Mouse (Mus musculus) midbrain, postnatal 0 days (tissue): ENCODE measurements at regions not wholly inside any gene's neighbourhood (a gene's known extent, or its start where the extent isn't known, plus 50 kb on each side); places are given as distances from the start of the nearest gene placed in this dataset.
"Not testable (repeated sequence)": the region's sequence is repeated elsewhere in the genome, so short reads cannot be mapped to it uniquely, and the experiment has no call there.

ENCODE experiments used
- ATAC-seq: fragments of 200-750 bp; cut with Nextera tagmentation; 2 replicates; pipeline ENCODE4 v1.8.0; 2017; ENCODE audit warnings: moderate number of reproducible peaks, mild to moderate bottlenecking, moderate TSS enrichment, moderate library complexity; ENCODE audit not compliant: low FRiP score
- DNase-seq: peaks from one replicate; pipeline ENCODE4 v3.0.0-alpha.2; 2015; ENCODE audit warnings: low spot score
- H3K27ac ChIP-seq: fragments of 300-500 bp; sonication (generic); 2 replicates; pipeline ENCODE4 v1.5.1; 2014; ENCODE audit warnings: low read depth, mild to moderate bottlenecking, low read length, mixed read lengths
- H3K27me3 ChIP-seq: fragments of 300-500 bp; sonication (generic); 2 replicates; pipeline ENCODE4 v1.6.1; 2014; ENCODE audit warnings: low read length, control low read depth, mixed read lengths; ENCODE audit not compliant: insufficient read depth
- H3K36me3 ChIP-seq: fragments of 300-500 bp; sonication (generic); 2 replicates; pipeline ENCODE4 v1.6.1; 2014; ENCODE audit warnings: low read length, control low read depth, mixed read lengths; ENCODE audit not compliant: insufficient read depth
- H3K4me1 ChIP-seq: fragments of 300-500 bp; sonication (generic); 2 replicates; pipeline ENCODE4 v1.6.1; 2014; ENCODE audit warnings: mild to moderate bottlenecking, control low read depth, antibody characterized with exemption, low read length, mixed read lengths; ENCODE audit not compliant: insufficient read depth
- H3K4me2 ChIP-seq: fragments of 300-500 bp; sonication (generic); 2 replicates; pipeline ENCODE4 v1.6.1; 2014; ENCODE audit warnings: low read depth, mild to moderate bottlenecking, low read length, mixed read lengths; ENCODE audit not compliant: poor library complexity, severe bottlenecking
- H3K4me3 ChIP-seq: fragments of 300-500 bp; sonication (generic); 2 replicates; pipeline ENCODE4 v1.5.1; 2014; ENCODE audit warnings: low read depth, mild to moderate bottlenecking, low read length, moderate library complexity
- H3K9ac ChIP-seq: fragments of 300-500 bp; sonication (generic); replicated peaks from 2 replicates; pipeline ENCODE4 v1.6.1; 2014; ENCODE audit warnings: mild to moderate bottlenecking, low read length, moderate library complexity, mixed read lengths; ENCODE audit not compliant: poor library complexity, severe bottlenecking
- H3K9me3 ChIP-seq: fragments of 300-500 bp; sonication (generic); 2 replicates; pipeline ENCODE4 v1.6.1; 2016; ENCODE audit warnings: low read length, control low read depth
- CTCF ChIP-seq: IDR thresholded peaks from 2 replicates; pipeline ENCODE4 v1.5.1; 2016; ENCODE audit warnings: antibody characterized with exemption, mild to moderate bottlenecking
- WGBS: fragments of 180-500 bp; shearing (Covaris S2); extraction: QIAGEN DNeasy Blood & Tissue Kit; methylation state at CpG from one replicate; pipeline ENCODE4 v1.1.7; 2014; 5-methylcytosine and 5-hydroxymethylcytosine counted together

GRCm38 (mm10) chr4:55631157-55631556 lies 98.9 kb upstream of the Klf4 start:
- WGBS = 92% methylated on average over 1 of the region's 1 CpGs
- ATAC-seq = no peak

DNA sequence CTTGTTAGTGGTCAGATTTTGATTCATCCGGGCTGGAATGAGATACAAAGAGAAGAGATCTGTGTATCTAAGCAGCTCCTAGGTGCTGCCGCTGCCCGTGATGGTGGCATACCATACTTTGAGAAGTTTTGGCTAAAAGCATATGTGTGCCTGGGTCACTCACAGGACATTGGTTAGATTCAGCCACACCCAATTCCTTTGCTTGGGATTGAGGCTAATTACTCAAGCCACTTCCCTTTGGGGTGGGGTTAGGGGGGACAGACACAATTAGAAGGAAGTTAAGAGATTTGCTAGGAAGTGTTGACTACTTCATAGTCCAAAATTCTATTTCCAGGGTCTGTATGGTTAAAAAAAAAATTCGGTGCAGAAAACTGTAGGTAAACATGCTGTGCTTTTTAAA lies 97.9 kb upstream of the Klf4 start:
- not testable (repeated sequence) for H3K27ac ChIP-seq, H3K9me3 ChIP-seq, ATAC-seq, DNase-seq, H3K27me3 ChIP-seq, H3K4me2 ChIP-seq, H3K4me3 ChIP-seq, H3K36me3 ChIP-seq, H3K4me1 ChIP-seq, H3K9ac ChIP-seq
- 72% methylated on average over 4 of the region's 4 CpGs for WGBS

More at GRCm38 (mm10) chr4:55631157-55631556, 98.9 kb upstream of the Klf4 start:
- Histone ChIP-seq H3K36me3 (no peaks in the 10 kb centered on the region), H3K9me3 (no peaks in the 10 kb centered on the region), H3K4me2 (no peak overlapping the region), H3K27ac (no peak overlapping the region), H3K4me3 (no peak overlapping the region), H3K27me3 (no peaks in the 10 kb centered on the region), H3K4me1 (no peaks in the 10 kb centered on the region), H3K9ac (no peak overlapping the region)
- DNase-seq = no peak
- TF ChIP-seq CTCF = no peak

- H3K27ac ChIP-seq = no peak overlapping the region
- no peak overlapping the region for H3K4me2 ChIP-seq
- H3K4me1 ChIP-seq = no peaks in the 10 kb centered on the region
- 96% methylated on average over 9 of the region's 9 CpGs for WGBS
- H3K9ac ChIP-seq = no peak overlapping the region
- DNase-seq (no peak), ATAC-seq (no peak)
- H3K9me3 ChIP-seq = no peaks in the 10 kb centered on the region
- no peaks in the 10 kb centered on the region for H3K36me3 ChIP-seq
- TF ChIP-seq CTCF = no peak
- no peaks in the 10 kb centered on the region for H3K27me3 ChIP-seq
- no peak overlapping the region for H3K4me3 ChIP-seq
These were observed 92.5 kb upstream of the Klf4 start for GRCm38 (mm10) chr4:55624779-55625178.

- no peak overlapping the region for H3K9ac ChIP-seq
- H3K36me3 ChIP-seq = no peaks in the 10 kb centered on the region
- H3K4me2 ChIP-seq = no peak overlapping the region
- WGBS = 80% methylated on average over 4 of the region's 4 CpGs
- ATAC-seq (no peak), DNase-seq (no peak)
- TF ChIP-seq CTCF = no peak
- no peaks in the 10 kb centered on the region for H3K9me3 ChIP-seq
- H3K27ac ChIP-seq = no peak overlapping the region
- no peaks in the 10 kb centered on the region for H3K4me1 ChIP-seq
- no peaks in the 10 kb centered on the region for H3K27me3 ChIP-seq
- H3K4me3 ChIP-seq = no peak overlapping the region
These were observed 91.0 kb upstream of the Klf4 start for GRCm38 (mm10) chr4:55623151-55623760.

- no peak overlapping the region for H3K9ac ChIP-seq
- no peaks in the 10 kb centered on the region for H3K27me3 ChIP-seq
- H3K36me3 ChIP-seq = no peaks in the 10 kb centered on the region
- 72% methylated on average over 4 of the region's 4 CpGs for WGBS
- no peaks in the 10 kb centered on the region for H3K4me1 ChIP-seq
- no peak overlapping the region for H3K4me3 ChIP-seq
- ATAC-seq (no peak), DNase-seq (no peak)
- H3K27ac ChIP-seq = no peak overlapping the region
- H3K9me3 ChIP-seq = no peaks in the 10 kb centered on the region
- TF ChIP-seq CTCF = no peak
- no peak overlapping the region for H3K4me2 ChIP-seq
These were observed 90.4 kb upstream of the Klf4 start for GRCm38 (mm10) chr4:55622651-55623050.

GRCm38 (mm10) chr4:55619891-55620290 lies 87.6 kb upstream of the Klf4 start:
- H3K27me3 ChIP-seq = no peaks in the 10 kb centered on the region
- TF ChIP-seq CTCF = no peak
- H3K9me3 ChIP-seq = no peaks in the 10 kb centered on the region
- H3K4me2 ChIP-seq = no peak overlapping the region
- WGBS = 88% methylated on average over 3 of the region's 3 CpGs
- H3K9ac ChIP-seq = no peak overlapping the region
- H3K27ac ChIP-seq = no peak overlapping the region
- ATAC-seq = no peak
- H3K4me3 ChIP-seq = no peak overlapping the region
- no peaks in the 10 kb centered on the region for H3K36me3 ChIP-seq
- no peaks in the 10 kb centered on the region for H3K4me1 ChIP-seq
- no peak for DNase-seq
